Mouse (Mus musculus) gastrocnemius, adult 18-20 months (tissue): Measurements from ENCODE around the gene Cadps. TPM values are rescaled to one million over a fixed set of nuclear protein-coding genes. Genes with fewer than 3 reads are reported as not detected.

Source experiments
- DNase-seq: peaks from one replicate; pipeline ENCODE4 v3.0.0; 2021; ENCODE audit warnings: low spot score
- total RNA-seq, 2 experiments: library from RNA; stranded (reverse); gene quantifications; 2 replicates each; pipeline ENCODE4 v1.2.3; 2021

Gene Cadps
- total RNA-seq, 2 experiments from 2014 or later: 0.07 TPM; not detected in 1

DNA sequence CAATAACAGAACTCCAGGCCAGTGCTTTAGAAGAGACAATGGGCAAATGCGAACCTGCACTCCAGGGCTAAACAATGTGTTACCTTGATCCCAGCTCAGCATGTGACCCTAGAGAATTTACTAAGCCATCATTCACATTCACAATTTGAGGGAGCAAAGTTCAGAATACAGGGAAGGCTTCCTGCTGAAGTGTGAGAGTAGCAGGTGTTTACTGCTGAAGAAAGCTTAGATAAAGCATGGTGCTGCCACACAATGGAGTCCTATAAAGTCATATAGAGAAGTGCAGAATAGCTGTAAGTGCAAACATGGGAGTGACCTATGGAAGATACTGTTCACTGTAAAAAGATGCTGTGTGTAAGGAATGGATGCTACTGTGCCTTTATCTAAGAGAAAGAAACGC lies 91.9 kb downstream of the Cadps start:
- no peak for DNase-seq

GRCm38 (mm10) chr14:12722452-12723194 lies 100.3 kb downstream of the Cadps start:
- no peak for DNase-seq

GRCm38 (mm10) chr14:12718766-12719165 lies 104.1 kb downstream of the Cadps start:
- no peak for DNase-seq

DNA sequence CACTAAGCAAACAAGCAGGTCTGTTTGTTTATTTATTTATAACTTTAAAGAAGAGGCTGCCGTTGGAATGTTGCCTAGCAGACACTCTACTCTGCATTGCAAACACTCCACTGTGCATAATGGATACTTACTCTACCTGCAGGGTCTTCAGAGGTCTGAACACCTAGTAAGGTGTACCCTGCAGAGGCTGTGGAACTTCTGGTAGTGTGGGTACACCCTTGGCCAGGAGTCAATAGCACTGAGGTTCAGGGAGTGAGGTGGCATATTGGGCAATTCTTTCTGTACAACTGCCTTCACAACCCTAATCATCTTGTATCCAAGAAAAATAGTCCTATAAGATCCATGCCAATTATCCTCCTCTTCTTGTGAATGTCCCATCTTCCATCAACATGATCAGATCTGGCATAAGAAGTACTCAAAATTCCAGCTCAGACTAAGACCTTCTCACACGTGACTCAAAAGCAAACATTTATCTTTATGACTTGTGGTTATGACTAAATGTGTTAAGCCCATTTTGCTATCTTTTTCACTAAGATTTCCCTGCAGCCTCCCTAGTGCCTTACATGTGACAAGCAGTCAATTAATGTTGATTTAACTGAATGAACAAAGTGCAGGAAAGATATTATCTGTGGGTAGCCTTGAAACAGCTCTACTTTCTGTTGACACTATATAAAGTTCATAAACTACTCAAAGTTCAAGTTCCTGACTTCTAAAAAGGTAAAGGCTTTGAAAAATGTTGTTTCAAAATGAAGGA lies 106.8 kb downstream of the Cadps start:
- no peak for DNase-seq

DNA sequence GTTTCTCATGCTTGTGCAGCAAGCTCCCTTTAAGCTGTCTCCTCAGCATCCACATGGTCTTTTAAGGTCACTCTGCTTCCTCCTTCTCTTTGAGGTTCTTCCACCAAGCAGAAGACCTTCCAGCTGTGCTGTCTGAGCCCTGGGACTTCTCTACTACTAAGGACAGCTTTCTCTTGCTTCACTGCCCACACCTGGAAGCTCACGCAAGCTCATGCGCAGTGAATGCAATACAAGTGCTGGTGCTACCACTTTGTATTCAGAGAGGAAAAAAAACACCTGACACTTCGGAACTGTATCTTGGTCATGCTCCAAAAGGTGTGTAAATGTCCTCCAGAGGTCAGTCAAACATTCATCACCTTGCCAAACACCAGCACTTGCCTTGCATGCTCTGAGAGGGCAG lies 115.5 kb downstream of the Cadps start:
- no peak for DNase-seq

DNA sequence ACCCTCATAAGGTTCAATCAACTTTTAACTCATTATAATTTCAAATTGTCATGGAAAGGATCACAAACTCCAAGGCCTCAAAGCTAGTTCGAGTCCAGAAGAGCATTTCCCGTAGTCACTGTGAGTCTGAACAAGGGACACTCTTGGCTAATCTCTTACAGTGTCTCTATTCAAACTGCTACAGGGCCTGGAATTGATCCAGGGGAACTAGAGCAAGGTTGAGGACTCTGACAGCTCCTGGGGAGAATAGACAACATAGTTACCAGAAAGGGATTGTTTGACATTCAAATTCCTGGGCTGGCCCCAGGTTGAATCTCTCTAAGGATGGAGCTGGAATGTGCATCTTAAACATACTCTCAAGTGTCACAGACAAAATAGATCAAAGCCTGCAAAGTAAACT lies 118.4 kb downstream of the Cadps start:
- DNase-seq: no peak

DNA sequence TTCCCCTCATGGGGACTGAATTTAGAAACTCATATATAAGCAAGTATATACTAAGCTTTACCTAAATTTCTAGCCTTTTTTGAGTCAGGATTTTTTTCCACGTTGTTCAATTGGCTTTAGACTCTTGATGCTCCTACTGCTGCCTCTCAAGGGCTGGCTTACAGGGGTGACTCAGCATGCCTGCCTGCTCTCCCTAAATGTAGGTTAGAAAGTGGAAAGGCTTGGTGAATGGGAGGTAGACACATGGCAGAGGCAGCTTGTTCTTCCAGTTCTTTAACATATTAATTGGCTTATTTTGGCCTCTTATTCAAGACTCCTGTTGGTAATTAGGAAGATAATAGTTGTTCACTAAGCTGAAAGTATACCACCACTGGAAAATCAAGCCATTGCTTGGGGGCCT lies 132.7 kb downstream of the Cadps start:
- DNase-seq: no peak

GRCm38 (mm10) chr14:12685015-12685414 lies 137.9 kb downstream of the Cadps start:
- DNase-seq: no peak

- DNase-seq: no peak
These were observed 141.8 kb downstream of the Cadps start for GRCm38 (mm10) chr14:12680819-12681638.

DNA sequence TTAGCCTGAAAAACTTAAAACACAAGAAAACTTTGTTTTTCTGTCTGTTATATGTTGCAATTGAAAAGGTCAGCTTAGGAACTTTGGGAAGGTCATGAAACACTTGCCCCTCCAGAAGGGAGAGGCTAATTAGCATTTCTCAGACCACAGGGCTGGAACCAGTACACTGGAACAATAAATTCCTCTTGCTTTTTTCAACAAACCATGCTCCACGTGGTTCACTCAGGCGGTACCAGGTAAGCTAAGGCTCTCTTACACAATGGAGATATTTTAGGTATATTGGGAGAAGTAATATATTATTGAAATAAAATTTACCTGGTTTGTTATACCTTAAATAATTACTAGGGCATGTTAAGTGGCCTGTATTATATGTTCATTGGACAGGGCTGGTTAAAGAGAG lies 161.4 kb downstream of the Cadps start:
- no peak for DNase-seq

GRCm38 (mm10) chr14:12657351-12657750 lies 165.5 kb downstream of the Cadps start:
- DNase-seq: no peak

- no peak for DNase-seq
These were observed 179.9 kb downstream of the Cadps start for GRCm38 (mm10) chr14:12642868-12643512.

DNA sequence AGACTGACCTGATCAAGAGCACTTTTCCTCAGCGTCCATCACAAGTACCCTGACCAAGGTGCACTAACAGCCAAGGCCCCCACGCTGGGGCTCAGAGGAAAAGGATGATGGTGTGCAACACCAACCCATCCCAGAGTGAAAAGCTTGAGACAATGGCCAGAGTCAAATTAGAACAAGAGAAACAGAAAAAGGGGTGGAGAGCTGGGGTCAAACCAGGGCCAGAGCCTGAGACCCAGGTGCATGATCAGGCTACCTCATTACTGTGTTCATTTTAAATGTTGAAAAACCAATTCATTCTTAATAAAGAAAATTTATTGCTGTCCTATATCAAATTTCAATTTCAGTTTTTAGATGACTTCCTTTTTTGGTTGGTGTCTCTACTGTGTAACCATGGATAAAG lies 184.1 kb downstream of the Cadps start:
- no peak for DNase-seq

- DNase-seq: no peak
These were observed 185.6 kb downstream of the Cadps start for GRCm38 (mm10) chr14:12637121-12637754.

DNA sequence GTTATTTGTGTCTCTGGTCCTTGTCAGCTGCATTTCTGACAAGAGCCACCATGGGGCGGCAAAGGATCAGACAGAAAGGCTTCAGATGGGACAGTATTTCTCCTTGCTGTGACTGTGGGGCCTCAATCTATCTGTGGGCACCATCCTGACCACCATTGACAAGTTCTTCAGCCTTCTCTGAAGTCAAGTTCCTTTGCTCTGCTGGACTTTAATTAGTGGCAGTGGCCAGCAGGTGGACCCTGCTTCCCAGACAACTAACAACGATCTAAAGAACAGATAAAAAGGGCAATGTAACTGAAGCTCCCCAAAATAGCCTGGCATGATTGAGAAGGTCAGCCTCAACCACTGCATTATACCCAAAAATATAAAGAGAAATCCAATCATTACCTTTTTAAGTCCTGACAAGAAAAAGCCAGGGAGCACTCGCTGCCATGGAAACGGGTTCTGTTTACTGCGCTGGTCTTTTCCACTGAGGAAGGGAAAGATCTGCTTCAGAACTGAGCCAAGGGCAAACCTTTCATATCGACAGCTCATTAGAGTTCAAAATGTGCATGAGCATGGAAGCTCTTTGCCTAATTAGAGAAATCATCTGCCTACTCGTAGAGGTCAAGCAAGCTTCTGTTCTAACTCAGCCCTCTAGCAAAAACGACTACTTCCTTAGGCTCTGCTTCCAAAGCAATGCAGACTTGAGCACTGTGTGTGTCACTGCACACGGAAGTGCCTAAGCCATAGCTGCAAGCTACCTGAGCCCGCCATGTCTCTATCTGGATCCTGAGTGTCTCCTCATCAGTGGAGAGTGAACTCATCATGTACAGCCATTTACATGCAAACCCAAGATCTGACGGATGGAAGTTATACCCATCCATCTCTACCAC lies 198.4 kb downstream of the Cadps start:
- no peak for DNase-seq

- no peak for DNase-seq
These were observed 215.9 kb downstream of the Cadps start for GRCm38 (mm10) chr14:12607025-12607424.

- DNase-seq: no peak
These were observed 216.7 kb downstream of the Cadps start for GRCm38 (mm10) chr14:12606202-12606601.

DNA sequence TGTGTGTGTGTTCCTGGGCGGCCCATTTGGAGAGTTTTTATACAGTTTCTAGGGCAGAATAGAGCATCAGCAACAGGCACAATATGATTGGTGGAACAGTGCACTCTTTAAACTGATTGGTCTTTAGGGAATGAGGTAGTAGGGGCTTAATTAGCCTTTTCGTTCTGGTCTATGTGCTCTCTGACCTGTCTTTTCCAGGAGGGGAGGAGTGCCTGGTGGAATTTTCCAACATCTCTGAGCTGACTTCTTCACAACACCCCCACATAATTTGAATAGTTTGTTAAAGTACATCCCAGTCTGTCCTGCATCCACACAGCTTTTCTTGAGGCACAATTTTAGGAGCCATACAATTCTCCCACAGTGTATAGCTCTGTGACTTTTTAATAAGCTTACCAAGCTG lies 220.8 kb downstream of the Cadps start:
- no peak for DNase-seq

GRCm38 (mm10) chr14:12595326-12595725 lies 227.6 kb downstream of the Cadps start:
- DNase-seq: no peak

DNA sequence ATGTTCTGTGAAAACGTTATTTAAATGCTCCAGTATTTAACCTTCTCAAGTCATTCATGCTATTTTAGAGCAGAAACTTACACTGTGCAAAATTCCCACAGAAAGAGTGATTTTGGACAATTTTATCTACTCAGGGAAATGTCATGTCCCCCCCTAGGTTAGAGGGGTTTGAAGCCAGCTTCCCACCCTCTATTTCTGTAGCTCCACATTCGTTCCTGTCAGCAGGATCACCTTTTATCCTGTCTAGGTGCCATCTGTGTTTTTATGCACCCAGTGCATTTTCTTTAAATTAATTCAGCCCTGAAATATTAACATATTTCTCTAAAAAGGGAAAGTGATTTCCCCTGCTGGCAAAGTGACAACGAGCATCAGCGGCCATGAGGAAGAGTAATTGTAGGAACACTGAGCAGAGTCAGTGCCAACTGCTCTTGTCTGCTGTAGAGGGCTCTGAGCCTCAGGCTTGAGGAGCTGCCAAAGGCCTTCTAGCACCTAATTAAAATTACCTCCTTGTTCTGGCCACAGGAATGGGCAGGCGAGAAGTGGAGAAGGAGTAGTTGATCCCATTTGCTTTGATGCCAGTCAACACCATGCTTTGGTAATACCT lies 230.3 kb downstream of the Cadps start:
- no peak for DNase-seq
